Mouse (Mus musculus) kidney, adult 18-20 months (tissue): ENCODE measurements around the gene Gm49383.
"Not testable (repeated sequence)": the region's sequence is repeated elsewhere in the genome, so short reads cannot be mapped to it uniquely, and the experiment has no call there.

ENCODE experiments used
- DNase-seq: peaks from one replicate; pipeline ENCODE4 v3.0.0; 2021

Gene Gm49383

DNA sequence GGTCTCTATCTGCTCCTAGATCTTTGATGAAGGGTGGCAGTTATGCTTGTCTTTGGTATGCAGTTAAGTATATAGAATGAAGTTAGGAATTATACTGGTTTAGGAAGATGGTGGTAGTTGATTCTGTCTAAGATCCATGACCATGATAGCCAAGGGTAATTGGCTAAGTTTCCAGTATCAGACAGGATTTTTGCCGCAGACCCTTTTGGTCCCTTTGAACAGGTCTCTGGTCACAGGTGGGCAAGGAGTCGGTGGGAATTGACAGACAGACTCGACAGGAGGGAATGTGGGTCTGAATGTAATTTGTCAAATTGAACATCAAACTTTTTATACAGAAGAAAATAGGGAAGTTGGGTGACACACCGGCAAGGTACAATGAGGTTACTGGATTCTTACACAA lies 33.3 kb downstream of the Gm49383 start:
- DNase-seq = not testable (repeated sequence)

GRCm38 (mm10) chr12:69160677-69161076 lies 36.2 kb downstream of the Gm49383 start:
- DNase-seq = not testable (repeated sequence)

GRCm38 (mm10) chr12:69159578-69159940 lies 37.3 kb downstream of the Gm49383 start:
- peak; percentile 44 for DNase-seq

GRCm38 (mm10) chr12:69158765-69159577 lies 37.9 kb downstream of the Gm49383 start, which contains the start of gene Rps29:
Rps29 (minus strand) TSS chr12:69159186.
- DNase-seq = peak; percentile 98

DNA sequence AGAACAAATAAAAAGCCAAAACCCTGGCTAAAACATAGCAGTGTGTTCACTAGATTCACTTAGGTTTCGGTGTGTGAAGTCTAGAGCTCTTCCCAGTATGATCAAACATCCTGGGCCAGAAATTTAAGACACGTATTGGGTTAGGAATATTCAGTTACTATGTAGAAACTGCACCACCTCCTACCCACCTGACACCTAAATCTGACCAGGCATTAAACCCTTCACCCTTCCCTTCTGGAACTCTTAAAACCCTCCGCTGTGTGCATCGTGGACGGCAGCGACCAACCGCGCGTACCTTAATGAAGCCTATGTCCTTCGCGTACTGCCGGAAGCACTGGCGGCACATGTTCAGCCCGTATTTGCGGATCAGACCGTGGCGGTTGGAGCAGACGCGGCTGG lies 38.5 kb downstream of the Gm49383 start:
- no peak for DNase-seq

DNA sequence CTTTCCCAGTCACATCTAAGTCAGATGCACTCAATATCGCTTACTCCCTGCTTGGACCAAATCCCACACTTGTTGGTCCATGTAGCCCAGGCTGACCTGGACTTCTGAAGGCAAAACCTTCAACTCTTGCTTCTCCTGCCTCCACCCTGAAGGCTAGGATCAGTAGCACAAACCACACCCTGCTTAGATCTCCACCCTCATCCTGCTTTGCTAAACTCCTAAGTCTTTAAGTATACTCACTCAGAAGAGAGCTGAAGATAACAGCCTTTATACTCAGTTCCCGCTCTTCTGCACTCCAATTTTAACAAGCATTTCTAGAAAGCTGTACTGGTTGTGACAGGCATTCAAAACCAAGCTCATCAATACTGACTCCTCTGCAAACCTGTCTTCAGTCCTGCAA lies 39.8 kb downstream of the Gm49383 start:
- DNase-seq = no peak

- no peak for DNase-seq
These were observed 40.5 kb downstream of the Gm49383 start for GRCm38 (mm10) chr12:69156436-69156835.

GRCm38 (mm10) chr12:69155923-69156322 lies 41.0 kb downstream of the Gm49383 start:
- no peak for DNase-seq

DNA sequence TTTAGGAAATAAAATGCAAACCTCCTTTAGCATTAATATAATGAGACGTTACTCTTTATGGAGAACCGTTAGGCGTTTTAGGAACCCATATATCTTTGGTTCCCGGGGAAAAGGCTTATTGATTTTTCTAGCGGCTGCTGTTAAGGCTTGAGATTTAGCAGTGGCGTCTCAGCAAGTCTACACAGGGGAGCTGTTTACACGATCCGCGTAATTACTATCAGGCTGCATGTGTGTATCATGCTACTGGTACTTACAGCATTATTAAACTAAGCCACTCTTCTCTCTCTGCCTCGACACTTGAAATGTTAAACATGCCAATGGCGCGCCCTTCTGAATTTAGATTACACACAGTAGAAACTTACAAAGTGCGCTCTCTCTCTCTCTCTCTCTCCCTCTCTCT lies 46.9 kb downstream of the Gm49383 start:
- no peak for DNase-seq

DNA sequence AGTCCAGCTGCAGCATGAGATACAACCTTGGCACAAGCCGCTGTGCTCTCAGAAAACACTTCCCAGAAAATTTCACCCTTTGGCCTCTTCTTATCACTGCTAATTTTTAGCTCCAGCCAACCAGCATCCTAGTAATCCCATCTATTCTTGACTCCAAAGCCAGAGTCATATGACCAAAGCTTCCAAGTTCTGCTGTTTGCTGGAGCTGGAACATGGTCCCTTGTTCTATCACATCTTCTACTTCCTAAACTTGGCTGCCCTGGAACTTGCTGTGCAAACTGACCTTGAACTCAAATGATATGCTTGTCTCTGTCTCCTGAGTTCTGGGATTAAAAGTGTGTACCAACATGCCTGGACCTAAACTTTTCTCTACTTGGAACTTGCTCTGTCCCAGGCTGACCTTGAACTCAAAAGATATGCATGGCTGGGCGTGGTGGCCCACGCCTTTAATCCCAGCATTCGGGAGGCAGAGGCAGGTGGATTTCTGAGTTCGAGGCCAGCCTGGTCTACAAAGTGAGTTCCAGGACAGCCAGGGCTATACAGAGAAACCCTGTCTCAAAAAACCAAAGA lies 49.7 kb downstream of the Gm49383 start:
- DNase-seq = no peak

DNA sequence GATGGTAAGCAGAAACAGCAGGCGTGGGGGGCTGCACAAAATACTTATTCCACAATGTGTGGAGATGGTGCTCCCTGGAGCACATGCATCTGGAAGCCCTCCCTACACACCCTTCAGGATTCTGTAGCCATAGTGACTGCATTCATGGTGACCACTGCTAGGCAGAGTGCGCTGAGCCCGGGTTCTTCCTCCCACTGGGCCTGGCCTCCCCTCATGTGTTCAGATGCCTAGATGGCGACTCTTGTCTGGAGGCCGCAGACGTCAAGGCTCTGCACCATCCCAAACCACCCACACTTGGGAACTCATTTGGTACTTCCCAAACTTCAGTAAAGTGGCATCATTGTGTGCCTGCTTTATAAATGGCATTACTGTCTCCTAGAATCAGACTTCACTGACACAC lies 53.4 kb downstream of the Gm49383 start:
- DNase-seq = no peak

DNA sequence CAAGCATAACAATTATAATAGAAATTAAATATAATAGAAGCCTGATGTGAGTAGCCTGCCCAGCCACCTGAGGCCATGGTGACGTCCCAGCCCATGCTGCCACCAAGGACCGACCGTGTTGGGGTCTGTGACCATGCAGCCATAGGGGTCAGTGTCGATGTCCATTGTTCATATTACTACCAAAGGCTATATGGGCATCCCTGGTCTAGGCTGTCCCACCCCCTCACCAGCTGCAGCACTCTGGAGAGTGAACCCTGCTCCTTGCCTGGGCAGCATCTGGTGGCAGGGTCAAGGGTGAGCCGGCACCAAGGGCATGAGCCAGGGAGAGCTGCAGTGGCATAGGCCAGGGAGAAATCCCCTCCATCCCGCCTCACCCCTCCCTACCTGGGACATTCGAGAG lies 57.1 kb downstream of the Gm49383 start:
- DNase-seq = no peak

DNA sequence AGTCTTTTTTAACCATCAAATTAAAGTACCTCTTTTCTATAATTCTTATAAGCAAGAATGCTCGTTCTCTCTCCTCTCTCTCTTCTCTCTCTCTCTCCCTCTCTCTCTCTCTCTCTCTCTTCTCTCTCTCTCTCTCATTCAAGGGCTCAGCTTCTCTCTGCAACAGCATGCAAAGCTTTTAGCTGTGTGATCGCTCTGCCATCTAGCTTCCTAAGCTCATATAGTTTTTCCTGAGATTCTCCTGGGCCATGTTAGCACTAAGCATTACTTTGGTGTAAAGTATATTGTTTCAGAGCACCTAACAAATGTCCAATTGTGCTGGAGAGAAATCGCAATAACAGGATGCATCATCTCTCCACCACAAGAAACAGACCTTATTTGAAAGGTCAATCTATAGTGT lies 57.7 kb downstream of the Gm49383 start:
- DNase-seq = no peak
